Mouse (Mus musculus): ENCODE data around the gene Smoc1.
A peak's percentile ranks its signal among the peaks of the same experiment; 100 is the strongest.

Gene Smoc1

GRCm38 (mm10) chr12:81131114-81131513 is 104.5 kb downstream of the Smoc1 start:
- DNase-seq (ENCODE audit: low read depth, low spot score): no peak

- no peak for DNase-seq (ENCODE audit: low read depth, low spot score)
Observed at GRCm38 (mm10) chr12:81133055-81133665, 106.6 kb downstream of the Smoc1 start.

GRCm38 (mm10) chr12:81138217-81138616 is 111.6 kb downstream of the Smoc1 start:
- DNase-seq (ENCODE audit: low read depth, low spot score): no peak

GRCm38 (mm10) chr12:81139463-81139862 is 112.9 kb downstream of the Smoc1 start:
- DNase-seq (ENCODE audit: low read depth, low spot score): no peak

GRCm38 (mm10) chr12:81140594-81141328 is 114.2 kb downstream of the Smoc1 start:
- DNase-seq (ENCODE audit: low read depth, low spot score): no peak

GRCm38 (mm10) chr12:81141329-81141711 is 114.7 kb downstream of the Smoc1 start:
- no peak for DNase-seq (ENCODE audit: low read depth, low spot score)

- DNase-seq (ENCODE audit: low read depth, low spot score): no peak
Observed at GRCm38 (mm10) chr12:81142231-81142630, 115.6 kb downstream of the Smoc1 start.

GRCm38 (mm10) chr12:81144201-81144600 is 117.6 kb downstream of the Smoc1 start:
- no peak for DNase-seq (ENCODE audit: low read depth, low spot score)

- DNase-seq (ENCODE audit: low read depth, low spot score): no peak
Observed at GRCm38 (mm10) chr12:81146417-81147180, 120.0 kb downstream of the Smoc1 start.

GRCm38 (mm10) chr12:81147956-81148355 is 121.3 kb downstream of the Smoc1 start:
- DNase-seq (ENCODE audit: low read depth, low spot score): no peak

- DNase-seq (ENCODE audit: low read depth, low spot score): no peak
Observed at GRCm38 (mm10) chr12:81150917-81151316, 124.3 kb downstream of the Smoc1 start.

- DNase-seq (ENCODE audit: low read depth, low spot score): no peak
Observed at GRCm38 (mm10) chr12:81152082-81152481, 125.5 kb downstream of the Smoc1 start.

GRCm38 (mm10) chr12:81155675-81156074 is 129.1 kb downstream of the Smoc1 start:
- DNase-seq (ENCODE audit: low read depth, low spot score): no peak

- DNase-seq (ENCODE audit: low read depth, low spot score): no peak
Observed at GRCm38 (mm10) chr12:81156841-81157240, 130.2 kb downstream of the Smoc1 start.

- DNase-seq (ENCODE audit: low read depth, low spot score): no peak
Observed at GRCm38 (mm10) chr12:81159947-81160346, 133.3 kb downstream of the Smoc1 start.

- no peak for DNase-seq (ENCODE audit: low read depth, low spot score)
Observed at GRCm38 (mm10) chr12:81160425-81160824, 133.8 kb downstream of the Smoc1 start.

- DNase-seq (ENCODE audit: low read depth, low spot score): peak; percentile 7
Observed at GRCm38 (mm10) chr12:81160831-81161230, 134.2 kb downstream of the Smoc1 start.

- DNase-seq (ENCODE audit: low read depth, low spot score): no peak
Observed at GRCm38 (mm10) chr12:81161282-81161681, 134.7 kb downstream of the Smoc1 start.

- DNase-seq (ENCODE audit: low read depth, low spot score): no peak
Observed at GRCm38 (mm10) chr12:81163131-81163530, 136.5 kb downstream of the Smoc1 start.

- no peak for DNase-seq (ENCODE audit: low read depth, low spot score)
Observed at GRCm38 (mm10) chr12:81163566-81163965, 137.0 kb downstream of the Smoc1 start.

GRCm38 (mm10) chr12:81166092-81166491 is 139.5 kb downstream of the Smoc1 start:
- DNase-seq (ENCODE audit: low read depth, low spot score): no peak

- no peak for DNase-seq (ENCODE audit: low read depth, low spot score)
Observed at GRCm38 (mm10) chr12:81166615-81167014, 140.0 kb downstream of the Smoc1 start.

- no peak for DNase-seq (ENCODE audit: low read depth, low spot score)
Observed at GRCm38 (mm10) chr12:81167142-81167541, 140.5 kb downstream of the Smoc1 start.
